Mouse (Mus musculus) intestine, embryonic 16.5 days (tissue): ENCODE results near the gene Cfap74. TPM values are rescaled to one million over a fixed set of nuclear protein-coding genes. Genes with fewer than 3 reads are reported as not detected.

Source experiments
- ATAC-seq: fragments of 200-750 bp; cut with Nextera tagmentation; 2 replicates; pipeline ENCODE4 v1.8.0; 2017; ENCODE audit warnings: moderate TSS enrichment, moderate library complexity
- H3K27ac ChIP-seq: fragments of 300-500 bp; sonication (generic); 2 replicates; pipeline ENCODE4 v1.5.1; 2014; ENCODE audit warnings: mild to moderate bottlenecking, low read length
- H3K27me3 ChIP-seq: fragments of 300-500 bp; sonication (generic); replicated peaks from 2 replicates; pipeline ENCODE4 v1.6.1; 2014; ENCODE audit warnings: low read length, control low read depth, mixed read lengths; ENCODE audit not compliant: control insufficient read depth, insufficient read depth
- H3K36me3 ChIP-seq: fragments of 300-500 bp; sonication (generic); 2 replicates; pipeline ENCODE4 v1.6.1; 2014; ENCODE audit warnings: low read length, control low read depth; ENCODE audit not compliant: control insufficient read depth, insufficient read depth
- H3K4me1 ChIP-seq: fragments of 300-500 bp; sonication (generic); 2 replicates; pipeline ENCODE4 v1.6.1; 2014; ENCODE audit warnings: low read length, control low read depth, mixed read lengths; ENCODE audit not compliant: control insufficient read depth, insufficient read depth
- H3K4me2 ChIP-seq: fragments of 300-500 bp; sonication (generic); 2 replicates; pipeline ENCODE4 v1.6.1; 2014; ENCODE audit warnings: low read depth, low read length, control low read depth
- H3K4me3 ChIP-seq: fragments of 300-500 bp; sonication (generic); 2 replicates; pipeline ENCODE4 v1.5.1; 2014; ENCODE audit warnings: mild to moderate bottlenecking, low read length
- H3K9ac ChIP-seq: fragments of 300-500 bp; sonication (generic); 2 replicates; pipeline ENCODE4 v1.6.1; 2014; ENCODE audit warnings: low read depth, low read length
- H3K9me3 ChIP-seq: fragments of 300-500 bp; sonication (generic); 2 replicates; pipeline ENCODE4 v1.6.1; 2016; ENCODE audit warnings: low read length, control low read depth; ENCODE audit not compliant: control insufficient read depth
- WGBS: fragments of 180-500 bp; shearing (Covaris S2); extraction: QIAGEN DNeasy Blood & Tissue Kit; methylation state at CpG from one replicate; pipeline ENCODE4 v1.1.7; 2014; 5-methylcytosine and 5-hydroxymethylcytosine counted together
- polyA plus RNA-seq: library from polyadenylated mRNA; unstranded; fragments of >200 nt; fragmentation: Nextera tagmentation; extraction: Ambion mirVana; gene quantifications from 2 replicates; pipeline ENCODE4 v1.2.1, GENCODE M21; 2015

The Cfap74 gene
- polyA plus RNA-seq, 1 experiment from 2014 or later = 1.5 TPM

- no peak overlapping the region for H3K4me3 ChIP-seq
- 76% methylated on average over 5 of the region's 5 CpGs for WGBS
- no peak overlapping the region for H3K4me2 ChIP-seq
- no peaks in the 10 kb centered on the region for H3K9me3 ChIP-seq
- H3K4me1 ChIP-seq = no peaks in the 10 kb centered on the region
- H3K27me3 ChIP-seq = no peaks in the 10 kb centered on the region
- no peak overlapping the region for H3K27ac ChIP-seq
- H3K9ac ChIP-seq = no peak overlapping the region
- H3K36me3 ChIP-seq = no peaks in the 10 kb centered on the region
- no peak for ATAC-seq
Measured at GRCm38 (mm10) chr4:155423988-155424387, 15.0 kb downstream of the Cfap74 start.

GRCm38 (mm10) chr4:155426272-155426671, 17.3 kb downstream of the Cfap74 start:
- Histone ChIP-seq H3K4me3 (no peak overlapping the region), H3K9me3 (no peaks in the 10 kb centered on the region), H3K9ac (no peak overlapping the region), H3K36me3 (no peaks in the 10 kb centered on the region), H3K27ac (no peak overlapping the region), H3K4me2 (no peak overlapping the region), H3K4me1 (no peaks in the 10 kb centered on the region), H3K27me3 (no peaks in the 10 kb centered on the region)
- no peak for ATAC-seq
- WGBS = 77% methylated on average over 6 of the region's 6 CpGs

GRCm38 (mm10) chr4:155428442-155428841, 19.5 kb downstream of the Cfap74 start:
- Histone ChIP-seq H3K9me3 (no peaks in the 10 kb centered on the region), H3K27me3 (no peaks in the 10 kb centered on the region), H3K27ac (no peak overlapping the region), H3K4me3 (no peak overlapping the region), H3K9ac (no peak overlapping the region), H3K36me3 (no peaks in the 10 kb centered on the region), H3K4me2 (no peak overlapping the region), H3K4me1 (no peaks in the 10 kb centered on the region)
- no peak for ATAC-seq

- Histone ChIP-seq H3K27ac (no peak overlapping the region), H3K4me1 (no peaks in the 10 kb centered on the region), H3K4me2 (no peak overlapping the region), H3K4me3 (no peak overlapping the region), H3K36me3 (no peaks in the 10 kb centered on the region), H3K9ac (no peak overlapping the region), H3K27me3 (no peaks in the 10 kb centered on the region), H3K9me3 (no peaks in the 10 kb centered on the region)
- no peak for ATAC-seq
- WGBS = 83% methylated on average over 3 of the region's 3 CpGs
Measured at GRCm38 (mm10) chr4:155429202-155429601, 20.2 kb downstream of the Cfap74 start.

- Histone ChIP-seq H3K9me3 (no peaks in the 10 kb centered on the region), H3K36me3 (no peaks in the 10 kb centered on the region), H3K9ac (no peak overlapping the region), H3K4me1 (no peaks in the 10 kb centered on the region), H3K27ac (no peak overlapping the region), H3K27me3 (no peaks in the 10 kb centered on the region), H3K4me3 (no peak overlapping the region), H3K4me2 (no peak overlapping the region)
- WGBS = 87% methylated on average over 6 of the region's 6 CpGs
- no peak for ATAC-seq
Measured at GRCm38 (mm10) chr4:155432358-155432757, 23.4 kb downstream of the Cfap74 start.

- no peak overlapping the region for H3K4me3 ChIP-seq
- no peaks in the 10 kb centered on the region for H3K36me3 ChIP-seq
- no peak overlapping the region for H3K4me2 ChIP-seq
- no peak overlapping the region for H3K27ac ChIP-seq
- H3K4me1 ChIP-seq = no peaks in the 10 kb centered on the region
- no peaks in the 10 kb centered on the region for H3K9me3 ChIP-seq
- H3K27me3 ChIP-seq = no peaks in the 10 kb centered on the region
- WGBS = 74% methylated on average over 5 of the region's 5 CpGs
- H3K9ac ChIP-seq = no peak overlapping the region
- ATAC-seq = no peak
Measured at GRCm38 (mm10) chr4:155433993-155434392, 25.0 kb downstream of the Cfap74 start.

GRCm38 (mm10) chr4:155442808-155443207, 33.8 kb downstream of the Cfap74 start:
- no peak overlapping the region for H3K4me3 ChIP-seq
- 69% methylated on average over 3 of the region's 3 CpGs for WGBS
- no peaks in the 10 kb centered on the region for H3K9me3 ChIP-seq
- no peaks in the 10 kb centered on the region for H3K4me1 ChIP-seq
- H3K27me3 ChIP-seq = no peaks in the 10 kb centered on the region
- no peaks in the 10 kb centered on the region for H3K36me3 ChIP-seq
- no peak overlapping the region for H3K9ac ChIP-seq
- no peak for ATAC-seq
- H3K27ac ChIP-seq = no peak overlapping the region
- H3K4me2 ChIP-seq = no peak overlapping the region

GRCm38 (mm10) chr4:155451597-155451996, 42.6 kb downstream of the Cfap74 start:
- no peak for ATAC-seq
- WGBS = 36% methylated on average over 10 of the region's 10 CpGs
- no peak overlapping the region for H3K4me3 ChIP-seq
- H3K27ac ChIP-seq = no peak overlapping the region
- no peaks in the 10 kb centered on the region for H3K27me3 ChIP-seq
- H3K36me3 ChIP-seq = no peaks in the 10 kb centered on the region
- H3K4me2 ChIP-seq = no peak overlapping the region
- no peak overlapping the region for H3K9ac ChIP-seq
- no peaks in the 10 kb centered on the region for H3K9me3 ChIP-seq
- H3K4me1 ChIP-seq = no peaks in the 10 kb centered on the region

- WGBS = 80% methylated on average over 5 of the region's 5 CpGs
- Histone ChIP-seq H3K27ac (no peak overlapping the region), H3K9me3 (no peaks in the 10 kb centered on the region), H3K9ac (no peak overlapping the region), H3K4me2 (no peak overlapping the region), H3K4me3 (no peak overlapping the region), H3K27me3 (0 out of 2 replicates have a peak, but pooled peaks cover 2% of the 10 kb centered on the region), H3K36me3 (no peaks in the 10 kb centered on the region), H3K4me1 (no peaks in the 10 kb centered on the region)
- no peak for ATAC-seq
Measured at GRCm38 (mm10) chr4:155458575-155458974, 49.6 kb downstream of the Cfap74 start.

GRCm38 (mm10) chr4:155463050-155463449, 54.1 kb downstream of the Cfap74 start:
- Histone ChIP-seq H3K27ac (no peak overlapping the region), H3K4me2 (no peak overlapping the region), H3K4me3 (no peak overlapping the region), H3K27me3 (0 out of 2 replicates have a peak, but pooled peaks cover 2% of the 10 kb centered on the region), H3K36me3 (no peaks in the 10 kb centered on the region), H3K4me1 (no peaks in the 10 kb centered on the region), H3K9me3 (no peaks in the 10 kb centered on the region), H3K9ac (no peak overlapping the region)
- WGBS = 80% methylated on average over 13 of the region's 13 CpGs
- no peak for ATAC-seq
